Mouse (Mus musculus) brain, adult 2 months (tissue): ENCODE results near the gene Hist1h4b.
A peak's percentile ranks its signal among the peaks of the same experiment; 100 is the strongest.

ENCODE experiments used
- DNase-seq: peaks from one replicate; pipeline ENCODE4 v3.0.0; 2011; ENCODE audit warnings: low read depth, low spot score

Gene Hist1h4b

GRCm38 (mm10) chr13:23740256-23740840 lies 16.5 kb upstream of the Hist1h4b start:
- no peak for DNase-seq

- DNase-seq: no peak
These were observed 15.9 kb upstream of the Hist1h4b start for GRCm38 (mm10) chr13:23740910-23741309.

GRCm38 (mm10) chr13:23742007-23742406 lies 14.8 kb upstream of the Hist1h4b start:
- no peak for DNase-seq

GRCm38 (mm10) chr13:23743215-23743614 lies 13.6 kb upstream of the Hist1h4b start:
- DNase-seq: no peak

- DNase-seq: no peak
These were observed 12.8 kb upstream of the Hist1h4b start for GRCm38 (mm10) chr13:23743963-23744362.

- DNase-seq: no peak
These were observed 12.1 kb upstream of the Hist1h4b start for GRCm38 (mm10) chr13:23744421-23745380.

GRCm38 (mm10) chr13:23745381-23746161 lies 11.2 kb upstream of the Hist1h4b start, which contains the start of gene Hist1h3c:
Hist1h3c (minus strand) TSS chr13:23745602.
- peak; percentile 94 for DNase-seq

GRCm38 (mm10) chr13:23746201-23747080 lies 10.4 kb upstream of the Hist1h4b start, which contains the start of gene Hist1h2bb:
Hist1h2bb (plus strand) TSS chr13:23746734.
- DNase-seq: peak; percentile 98

- peak; percentile 28 for DNase-seq
These were observed 9.5 kb upstream of the Hist1h4b start for GRCm38 (mm10) chr13:23747081-23747891.

- no peak for DNase-seq
These were observed 8.9 kb upstream of the Hist1h4b start for GRCm38 (mm10) chr13:23747892-23748288.

- no peak for DNase-seq
These were observed 7.2 kb upstream of the Hist1h4b start for GRCm38 (mm10) chr13:23749563-23750121.

GRCm38 (mm10) chr13:23750839-23751477 lies 5.9 kb upstream of the Hist1h4b start, which contains the start of gene Hist1h2ab:
Hist1h2ab (plus strand) TSS chr13:23751126.
- DNase-seq: peak; percentile 89

- DNase-seq: peak; percentile 16
These were observed 5.3 kb upstream of the Hist1h4b start for GRCm38 (mm10) chr13:23751478-23751956.

- DNase-seq: peak; percentile 94
These were observed 4.6 kb upstream of the Hist1h4b start, which contains the start of gene Hist1h3b for GRCm38 (mm10) chr13:23752067-23752741. Hist1h3b (plus strand) TSS chr13:23752267.

- no peak for DNase-seq
These were observed 4.1 kb upstream of the Hist1h4b start for GRCm38 (mm10) chr13:23752742-23753172.

- DNase-seq: no peak
These were observed 3.3 kb upstream of the Hist1h4b start for GRCm38 (mm10) chr13:23753314-23754078.

- no peak for DNase-seq
These were observed 1.8 kb upstream of the Hist1h4b start for GRCm38 (mm10) chr13:23755000-23755399.
